Mouse (Mus musculus) liver, postnatal 0 days (tissue): ENCODE results near the gene Nbeal2.

Experiments
- CTCF ChIP-seq: sonication (generic); IDR thresholded peaks from 2 replicates; pipeline ENCODE4 v1.5.1; 2016; ENCODE audit warnings: antibody characterized with exemption, low read depth
- EP300 ChIP-seq: IDR thresholded peaks from 2 replicates; pipeline ENCODE4 v1.6.1; 2016; ENCODE audit warnings: antibody characterized with exemption, low read depth, mild to moderate bottlenecking

DNA sequence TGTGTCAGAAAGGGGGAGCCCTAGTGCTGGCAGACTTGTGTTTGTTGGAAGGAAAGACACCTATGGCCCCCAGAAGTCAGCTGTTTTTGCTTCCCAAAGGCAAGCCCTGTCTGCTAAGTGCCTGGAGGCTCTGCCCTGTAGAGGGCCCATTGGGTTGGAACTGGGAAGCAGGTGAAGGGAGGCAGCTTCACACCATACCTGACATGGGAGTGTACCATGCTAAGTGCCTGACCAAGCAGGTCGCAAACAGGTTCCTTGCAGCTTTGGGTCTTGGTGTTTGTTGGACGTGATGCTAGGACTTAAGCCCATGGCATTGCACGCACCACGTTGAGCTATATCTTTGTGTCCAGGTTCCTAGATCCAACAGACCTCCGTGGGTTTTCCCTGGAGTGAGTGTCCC, 42.5 kb upstream of the Nbeal2 start:
- TF ChIP-seq EP300 (no peak), CTCF (no peak)
